Mouse (Mus musculus): ENCODE data around the gene Ccdc30. TPM values are rescaled to one million over a fixed set of nuclear protein-coding genes. Genes with fewer than 3 reads are reported as not detected.

The Ccdc30 gene
- polyA plus RNA-seq (2015; fragmentation: Nextera tagmentation; extraction: Ambion mirVana): 1.9 and 2.9 TPM in 2 replicates

GRCm38 (mm10) chr4:119415072-119415753 is at the start of gene Ccdc30:
TSS of gene Ccdc30 (minus strand) at chr4:119415521.
- WGBS: under 1% methylated on average over 49 of the region's 49 CpGs
- Histone ChIP-seq H3K27ac (replicated peaks) (no peak within 1 kb of the TSS), H3K9ac (peak within 1 kb of the TSS; percentile 74), H3K4me1 (peaks cover 29% of the 10 kb centered on the region), H3K4me2 (peak within 1 kb of the TSS; percentile 80), H3K36me3 (peaks cover 15% of the 10 kb centered on the region), H3K4me3 (peak within 1 kb of the TSS; percentile 60), H3K9me3 (no peaks in the 10 kb centered on the region), H3K27me3 (replicated peaks) (peaks cover 3% of the 10 kb centered on the region; the same call in 1 of the 2 replicates)
- ATAC-seq (ENCODE audit: extremely low read depth, insufficient number of reproducible peaks, low FRiP score, low TSS enrichment): peak; percentile 90

DNA sequence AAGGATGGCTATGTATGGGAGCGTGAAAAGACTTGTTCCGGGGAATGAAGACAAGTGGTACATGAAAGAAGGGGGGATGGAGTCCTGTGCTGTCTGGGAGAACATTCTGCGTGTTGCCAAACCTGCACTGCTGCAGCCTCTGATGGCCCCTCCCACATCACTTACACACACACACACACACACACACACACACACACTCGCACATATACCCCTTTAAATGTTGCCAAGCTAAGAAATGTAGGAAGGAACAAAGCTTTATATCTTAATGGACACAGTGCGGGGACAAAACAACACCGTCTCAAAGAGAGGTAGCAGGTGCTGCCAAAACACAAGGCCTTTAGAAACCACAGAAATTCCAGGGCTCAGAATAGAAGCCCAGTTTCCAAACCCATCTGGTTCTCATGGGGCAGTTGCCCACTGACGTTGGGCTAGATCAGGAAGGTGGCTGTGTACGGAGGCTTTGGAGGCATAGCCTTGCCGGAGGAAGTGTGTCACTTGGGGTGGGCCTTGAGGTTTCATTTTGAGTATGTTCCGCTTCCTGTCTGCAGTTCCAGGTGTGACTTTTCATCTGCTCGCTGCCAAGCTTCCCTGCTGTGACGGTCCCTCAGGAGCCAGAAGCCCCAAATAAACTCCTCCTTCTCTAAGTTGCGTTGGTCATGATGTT is 48.6 kb upstream of the Ccdc30 start:
- Histone ChIP-seq H3K36me3 (no peaks in the 10 kb centered on the region), H3K4me3 (no peak overlapping the region), H3K27me3 (replicated peaks) (no peaks in the 10 kb centered on the region), H3K4me1 (peaks cover 41% of the 10 kb centered on the region), H3K27ac (replicated peaks) (peak overlapping the region; percentile 69), H3K9me3 (no peaks in the 10 kb centered on the region), H3K4me2 (peak overlapping the region; percentile 39), H3K9ac (no peak overlapping the region)
- 57% methylated on average over 13 of the region's 13 CpGs for WGBS
- ATAC-seq (ENCODE audit: extremely low read depth, insufficient number of reproducible peaks, low FRiP score, low TSS enrichment): no peak

GRCm38 (mm10) chr4:119462858-119463755 is 47.8 kb upstream of the Ccdc30 start:
- H3K9ac ChIP-seq: no peak overlapping the region
- ATAC-seq (ENCODE audit: extremely low read depth, insufficient number of reproducible peaks, low FRiP score, low TSS enrichment): peak; percentile 56; the same call in 1 of the 2 replicates
- H3K4me3 ChIP-seq: no peak overlapping the region
- no peaks in the 10 kb centered on the region for H3K27me3 ChIP-seq (replicated peaks)
- H3K27ac ChIP-seq (replicated peaks): peak overlapping the region; percentile 69
- H3K4me1 ChIP-seq: peaks cover 41% of the 10 kb centered on the region
- 27% methylated on average over 11 of the region's 11 CpGs for WGBS
- H3K4me2 ChIP-seq: peak overlapping the region; percentile 39
- no peaks in the 10 kb centered on the region for H3K36me3 ChIP-seq
- H3K9me3 ChIP-seq: no peaks in the 10 kb centered on the region

GRCm38 (mm10) chr4:119462457-119462856 is 47.1 kb upstream of the Ccdc30 start:
- Histone ChIP-seq H3K9me3 (no peaks in the 10 kb centered on the region), H3K27ac (replicated peaks) (peak overlapping the region; percentile 69), H3K27me3 (replicated peaks) (no peaks in the 10 kb centered on the region), H3K4me3 (no peak overlapping the region), H3K36me3 (no peaks in the 10 kb centered on the region), H3K4me2 (peak overlapping the region; percentile 39; the same call in 1 of the 2 replicates), H3K4me1 (peaks cover 41% of the 10 kb centered on the region), H3K9ac (no peak overlapping the region)
- ATAC-seq (ENCODE audit: extremely low read depth, insufficient number of reproducible peaks, low FRiP score, low TSS enrichment): no peak
- 82% methylated on average over 3 of the region's 3 CpGs for WGBS

DNA sequence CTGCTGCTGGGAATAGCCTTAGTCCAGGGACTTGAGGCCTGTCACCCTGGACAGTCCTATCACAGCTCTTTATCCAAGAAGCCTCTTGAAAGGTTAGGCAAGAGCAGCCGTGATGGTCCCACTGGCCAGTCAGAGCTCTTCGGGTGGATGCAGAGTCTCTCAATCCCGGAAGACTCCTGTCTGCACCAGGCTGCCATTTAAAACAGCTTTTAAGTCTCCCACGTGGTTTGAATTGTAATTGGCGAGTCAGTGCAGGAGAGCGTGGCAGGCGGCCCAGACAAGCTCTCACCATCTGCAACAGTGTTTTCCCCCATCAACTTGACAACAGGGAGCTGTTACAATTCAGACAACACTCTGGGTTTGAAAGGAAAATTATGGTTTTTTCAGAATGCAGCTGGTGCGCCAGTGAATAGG is 45.4 kb upstream of the Ccdc30 start:
- Histone ChIP-seq H3K27ac (replicated peaks) (peak overlapping the region; percentile 58), H3K4me2 (peak overlapping the region; percentile 19; the same call in 1 of the 2 replicates), H3K4me3 (no peak overlapping the region), H3K36me3 (no peaks in the 10 kb centered on the region), H3K4me1 (peaks cover 41% of the 10 kb centered on the region), H3K9me3 (no peaks in the 10 kb centered on the region), H3K27me3 (replicated peaks) (no peaks in the 10 kb centered on the region), H3K9ac (no peak overlapping the region)
- ATAC-seq (ENCODE audit: extremely low read depth, insufficient number of reproducible peaks, low FRiP score, low TSS enrichment): peak; percentile 23; the same call in 1 of the 2 replicates
- 24% methylated on average over 8 of the region's 8 CpGs for WGBS

- Histone ChIP-seq H3K27me3 (replicated peaks) (no peaks in the 10 kb centered on the region), H3K27ac (replicated peaks) (peak overlapping the region; percentile 58), H3K4me2 (peak overlapping the region; percentile 19; the same call in 1 of the 2 replicates), H3K4me1 (peaks cover 41% of the 10 kb centered on the region), H3K36me3 (no peaks in the 10 kb centered on the region), H3K4me3 (no peak overlapping the region), H3K9me3 (no peaks in the 10 kb centered on the region), H3K9ac (no peak overlapping the region)
- ATAC-seq (ENCODE audit: extremely low read depth, insufficient number of reproducible peaks, low FRiP score, low TSS enrichment): no peak
- 44% methylated on average over 5 of the region's 5 CpGs for WGBS
These were observed 45.0 kb upstream of the Ccdc30 start for GRCm38 (mm10) chr4:119460296-119460695.

- H3K4me2 ChIP-seq: peak overlapping the region; percentile 18
- no peak overlapping the region for H3K4me3 ChIP-seq
- 4% methylated on average over 6 of the region's 6 CpGs for WGBS
- no peak overlapping the region for H3K27ac ChIP-seq (replicated peaks)
- no peaks in the 10 kb centered on the region for H3K9me3 ChIP-seq
- ATAC-seq (ENCODE audit: extremely low read depth, insufficient number of reproducible peaks, low FRiP score, low TSS enrichment): no peak
- H3K27me3 ChIP-seq (replicated peaks): 0 out of 2 replicates have a peak, but pooled peaks cover 3% of the 10 kb centered on the region
- H3K9ac ChIP-seq: 0 out of 2 replicates have a peak overlapping the region, but pooled peaks have one; percentile 37
- peaks cover 19% of the 10 kb centered on the region for H3K4me1 ChIP-seq
- H3K36me3 ChIP-seq: no peaks in the 10 kb centered on the region
These were observed 38.2 kb upstream of the Ccdc30 start for GRCm38 (mm10) chr4:119453533-119453932.

DNA sequence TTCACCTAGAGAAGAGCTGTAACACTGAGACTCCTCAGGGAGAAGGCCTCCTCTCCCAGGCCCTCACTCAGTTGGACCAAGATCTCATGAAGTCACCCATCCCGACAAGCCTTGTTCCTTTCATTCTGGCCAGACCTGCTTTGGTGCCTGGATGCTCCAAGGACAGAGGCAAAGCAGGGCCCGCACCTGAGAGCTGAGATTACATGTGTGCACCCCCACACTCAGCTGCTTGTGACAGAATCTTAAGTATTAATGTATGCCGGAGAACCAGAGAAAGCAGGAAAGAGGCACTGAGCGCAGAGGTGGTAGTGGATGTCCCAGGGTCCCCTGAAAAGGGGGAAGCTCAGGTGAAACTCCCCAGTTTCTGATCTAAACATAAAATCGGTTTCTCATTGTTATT is 37.8 kb upstream of the Ccdc30 start:
- Histone ChIP-seq H3K4me1 (peaks cover 19% of the 10 kb centered on the region), H3K36me3 (no peaks in the 10 kb centered on the region), H3K27ac (replicated peaks) (no peak overlapping the region), H3K4me3 (no peak overlapping the region), H3K27me3 (replicated peaks) (0 out of 2 replicates have a peak, but pooled peaks cover 3% of the 10 kb centered on the region), H3K4me2 (peak overlapping the region; percentile 18; the same call in 1 of the 2 replicates), H3K9ac (no peak overlapping the region), H3K9me3 (no peaks in the 10 kb centered on the region)
- ATAC-seq (ENCODE audit: extremely low read depth, insufficient number of reproducible peaks, low FRiP score, low TSS enrichment): no peak
- WGBS: 49% methylated on average over 5 of the region's 5 CpGs

DNA sequence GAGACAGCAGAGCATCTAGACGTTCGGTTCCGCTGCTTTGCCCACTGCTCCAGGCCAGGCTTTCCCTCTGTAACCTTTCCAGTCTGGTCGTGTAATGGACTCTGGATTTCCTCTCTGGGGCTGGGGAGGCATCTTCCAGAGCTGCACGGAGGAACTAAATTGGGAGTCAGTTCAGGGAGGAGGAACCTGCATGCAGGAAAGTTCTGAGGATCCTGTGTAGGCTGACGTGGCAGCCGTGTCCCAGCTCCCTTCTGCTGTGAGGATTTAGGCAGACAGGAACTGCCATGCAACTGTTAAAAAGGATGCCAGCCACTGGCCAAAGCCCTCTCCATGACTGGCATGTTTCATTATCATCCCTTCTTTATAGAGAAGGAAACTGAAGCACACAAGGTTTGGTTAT is 35.1 kb upstream of the Ccdc30 start:
- Histone ChIP-seq H3K36me3 (no peaks in the 10 kb centered on the region), H3K4me1 (peaks cover 19% of the 10 kb centered on the region), H3K27me3 (replicated peaks) (0 out of 2 replicates have a peak, but pooled peaks cover 3% of the 10 kb centered on the region), H3K4me2 (no peak overlapping the region), H3K9me3 (no peaks in the 10 kb centered on the region), H3K27ac (replicated peaks) (no peak overlapping the region), H3K4me3 (no peak overlapping the region), H3K9ac (no peak overlapping the region)
- 65% methylated on average over 7 of the region's 7 CpGs for WGBS
- no peak for ATAC-seq (ENCODE audit: extremely low read depth, insufficient number of reproducible peaks, low FRiP score, low TSS enrichment)

GRCm38 (mm10) chr4:119447786-119448185 is 32.5 kb upstream of the Ccdc30 start:
- ATAC-seq (ENCODE audit: extremely low read depth, insufficient number of reproducible peaks, low FRiP score, low TSS enrichment): no peak
- WGBS: 56% methylated on average over 3 of the region's 3 CpGs
- Histone ChIP-seq H3K27ac (replicated peaks) (no peak overlapping the region), H3K9ac (no peak overlapping the region), H3K9me3 (no peaks in the 10 kb centered on the region), H3K4me3 (no peak overlapping the region), H3K27me3 (replicated peaks) (0 out of 2 replicates have a peak, but pooled peaks cover 3% of the 10 kb centered on the region), H3K36me3 (no peaks in the 10 kb centered on the region), H3K4me1 (peaks cover 7% of the 10 kb centered on the region), H3K4me2 (no peak overlapping the region)

DNA sequence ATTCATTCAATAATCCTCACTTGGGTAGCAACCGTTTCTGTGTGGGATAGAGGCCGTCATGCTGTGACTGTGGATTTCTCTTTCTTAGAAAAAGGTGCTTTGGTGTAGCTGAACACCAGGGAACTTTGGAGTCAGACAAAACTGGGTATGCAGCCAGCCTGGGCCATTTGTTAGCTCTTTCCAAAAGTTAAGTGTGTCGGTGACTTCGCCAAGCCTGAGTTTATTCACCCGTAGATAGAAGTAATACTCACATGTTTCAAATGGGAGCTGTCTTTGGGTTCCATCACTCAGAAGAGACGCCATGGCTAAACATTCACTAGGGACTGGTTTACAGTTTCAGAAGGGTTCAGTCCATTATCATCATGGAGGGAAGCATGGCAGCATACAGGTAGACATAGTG is 31.9 kb upstream of the Ccdc30 start:
- Histone ChIP-seq H3K4me1 (peaks cover 7% of the 10 kb centered on the region), H3K9ac (no peak overlapping the region), H3K36me3 (no peaks in the 10 kb centered on the region), H3K4me3 (no peak overlapping the region), H3K27me3 (replicated peaks) (0 out of 2 replicates have a peak, but pooled peaks cover 3% of the 10 kb centered on the region), H3K27ac (replicated peaks) (no peak overlapping the region), H3K4me2 (no peak overlapping the region), H3K9me3 (no peaks in the 10 kb centered on the region)
- 90% methylated on average over 6 of the region's 6 CpGs for WGBS
- no peak for ATAC-seq (ENCODE audit: extremely low read depth, insufficient number of reproducible peaks, low FRiP score, low TSS enrichment)

Data from heart, embryonic 13.5 days (tissue).